Mouse (Mus musculus) myocyte (in vitro differentiated cells): ENCODE results near the gene Crybg1.

ENCODE experiments used
- MYOD1 ChIP-seq, 3 experiments: IDR thresholded peaks; one replicate each; pipeline ENCODE4 v1.6.1; 2011; ENCODE audit warnings: control low read depth in 2 of 3, low read depth in 2 of 3, mild to moderate bottlenecking in 2 of 3, moderate library complexity in 1 of 3; ENCODE audit not compliant: insufficient read length in 2 of 3, control insufficient read depth in 1 of 3
- POLR2A ChIP-seq: IDR thresholded peaks from one replicate; pipeline ENCODE4 v1.6.1; 2011; ENCODE audit warnings: low read depth, mild to moderate bottlenecking, control low read depth, moderate library complexity; ENCODE audit not compliant: insufficient read length

DNA sequence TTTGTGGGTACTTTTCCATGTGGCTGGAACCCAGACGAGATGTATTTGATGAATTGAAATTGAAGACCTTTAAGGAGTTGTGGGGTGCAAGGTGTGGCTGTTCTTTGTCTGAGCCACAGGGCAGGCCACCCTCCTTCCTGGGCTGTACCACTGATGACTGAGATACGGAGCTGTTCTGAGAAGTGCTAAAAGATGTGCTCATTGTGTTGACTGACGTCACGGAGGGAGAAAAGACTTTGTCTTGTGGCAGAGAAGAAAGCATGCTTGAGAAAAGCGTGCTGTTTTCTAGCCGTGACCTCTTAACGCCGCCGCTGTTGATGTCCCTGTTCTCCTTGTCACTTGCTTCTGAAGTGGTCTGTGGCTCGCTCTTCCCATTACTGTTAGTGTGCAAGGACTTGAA lies 151.4 kb downstream of the Crybg1 start:
- TF ChIP-seq POLR2A (no peak), MYOD1 (IDR thresholded peaks at IDR 0.05; ENCODE audit: control insufficient read depth in 1 of 3, insufficient read length in 2 of 3, low read depth in 2 of 3) (no peak)
